Mouse (Mus musculus): ENCODE results near the gene Nkain1.

Gene Nkain1

GRCm38 (mm10) chr4:130550511-130550910 is 23.5 kb downstream of the Nkain1 start:
- in situ Hi-C loops (cut with MboI): no loop called here

GRCm38 (mm10) chr4:130549189-130549588 is 24.8 kb downstream of the Nkain1 start:
- in situ Hi-C loops (cut with MboI): no loop called here

- in situ Hi-C loops (cut with MboI): no loop called here
Measured at GRCm38 (mm10) chr4:130546798-130547562, 27.0 kb downstream of the Nkain1 start.

GRCm38 (mm10) chr4:130544392-130544791 is 29.6 kb downstream of the Nkain1 start:
- in situ Hi-C loops (cut with MboI): no loop called here

DNA sequence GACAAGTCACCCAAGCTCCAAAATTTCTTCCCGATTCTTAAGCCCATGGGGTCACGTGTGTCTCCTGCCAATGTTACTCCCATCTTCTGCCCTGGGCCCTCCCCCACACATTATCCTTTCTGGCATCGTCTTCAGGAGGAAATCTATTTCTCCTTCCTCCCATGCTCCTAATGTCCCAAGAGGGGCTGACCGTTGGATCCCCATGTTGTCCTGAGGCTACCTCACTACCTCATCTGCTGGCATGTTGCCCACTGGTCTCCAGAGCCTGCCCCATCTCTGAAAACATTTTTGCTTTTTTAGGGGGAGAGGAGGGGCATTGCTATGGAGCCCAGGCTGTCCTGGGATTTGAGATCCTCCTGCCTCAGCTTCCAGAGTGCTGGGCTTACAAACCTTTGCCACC is 30.9 kb downstream of the Nkain1 start:
- in situ Hi-C loops (cut with MboI): no loop called here

DNA sequence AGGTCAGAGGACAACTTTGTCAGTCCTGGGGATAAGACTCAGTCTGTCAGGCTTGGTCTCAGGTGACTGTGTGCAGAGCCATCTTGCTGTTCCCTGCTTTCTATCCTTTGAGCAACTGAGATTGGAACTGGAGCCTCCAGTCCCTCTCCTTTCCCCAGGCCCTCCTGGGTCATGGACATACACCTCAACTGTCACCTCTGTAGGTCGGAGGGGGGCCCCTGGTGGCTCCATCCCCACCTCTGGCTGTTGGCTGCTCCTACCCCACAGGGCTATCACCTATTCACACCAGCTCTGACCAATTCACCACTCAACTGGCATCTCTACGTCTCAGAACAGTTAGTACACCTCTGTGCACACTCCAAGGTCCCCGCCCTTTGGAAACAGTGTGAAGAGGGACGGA is 33.1 kb downstream of the Nkain1 start:
- in situ Hi-C loops (cut with MboI): no loop called here

DNA sequence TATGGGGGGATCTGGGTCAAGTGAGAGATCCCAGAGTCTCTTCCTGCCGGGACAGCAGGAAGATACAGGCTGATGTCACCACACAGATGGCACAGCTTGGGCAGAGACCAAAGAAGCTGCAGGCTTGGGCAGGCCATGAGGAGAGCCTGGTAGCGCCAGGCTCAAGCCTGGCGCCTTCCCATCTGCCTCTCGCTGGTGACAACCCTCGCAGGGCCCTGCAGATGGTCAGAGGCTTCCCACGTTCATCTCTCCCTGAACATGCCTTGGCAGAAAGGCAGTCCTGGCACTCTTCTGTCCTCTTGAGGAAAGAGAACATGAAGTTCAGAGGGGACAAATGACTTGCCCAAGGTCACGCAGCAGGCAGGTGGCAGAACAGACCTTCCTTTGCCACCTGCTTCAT is 34.3 kb downstream of the Nkain1 start:
- in situ Hi-C loops (cut with MboI): no loop called here

GRCm38 (mm10) chr4:130539053-130539452 is 34.9 kb downstream of the Nkain1 start:
- in situ Hi-C loops (cut with MboI): no loop called here

GRCm38 (mm10) chr4:130537371-130537770 is 36.6 kb downstream of the Nkain1 start:
- in situ Hi-C loops (cut with MboI): no loop called here

- in situ Hi-C loops (cut with MboI): no loop called here
Measured at GRCm38 (mm10) chr4:130535789-130536188, 38.2 kb downstream of the Nkain1 start.

- in situ Hi-C loops (cut with MboI): no loop called here
Measured at GRCm38 (mm10) chr4:130533975-130534374, 40.0 kb downstream of the Nkain1 start.

DNA sequence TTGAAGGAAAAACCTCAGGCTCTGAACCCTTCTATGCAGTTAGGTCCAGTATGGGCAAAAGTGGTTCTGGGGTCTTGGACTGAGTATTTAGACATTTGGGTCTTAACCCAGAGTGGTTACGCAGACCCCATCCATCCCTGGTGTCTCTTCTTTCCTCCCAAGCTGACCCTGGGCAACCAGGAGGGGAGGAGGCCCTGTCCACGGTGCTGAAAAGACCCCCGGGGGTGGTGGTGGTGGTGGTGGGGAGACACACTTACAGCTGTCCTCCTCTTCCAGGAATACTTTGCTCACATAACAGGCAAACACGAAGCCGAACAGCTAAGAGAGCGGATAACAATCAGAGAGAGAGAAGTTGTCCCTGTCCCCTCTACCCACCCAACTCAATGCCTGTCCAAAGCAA is 41.6 kb downstream of the Nkain1 start:
- in situ Hi-C loops (cut with MboI): no loop called here

DNA sequence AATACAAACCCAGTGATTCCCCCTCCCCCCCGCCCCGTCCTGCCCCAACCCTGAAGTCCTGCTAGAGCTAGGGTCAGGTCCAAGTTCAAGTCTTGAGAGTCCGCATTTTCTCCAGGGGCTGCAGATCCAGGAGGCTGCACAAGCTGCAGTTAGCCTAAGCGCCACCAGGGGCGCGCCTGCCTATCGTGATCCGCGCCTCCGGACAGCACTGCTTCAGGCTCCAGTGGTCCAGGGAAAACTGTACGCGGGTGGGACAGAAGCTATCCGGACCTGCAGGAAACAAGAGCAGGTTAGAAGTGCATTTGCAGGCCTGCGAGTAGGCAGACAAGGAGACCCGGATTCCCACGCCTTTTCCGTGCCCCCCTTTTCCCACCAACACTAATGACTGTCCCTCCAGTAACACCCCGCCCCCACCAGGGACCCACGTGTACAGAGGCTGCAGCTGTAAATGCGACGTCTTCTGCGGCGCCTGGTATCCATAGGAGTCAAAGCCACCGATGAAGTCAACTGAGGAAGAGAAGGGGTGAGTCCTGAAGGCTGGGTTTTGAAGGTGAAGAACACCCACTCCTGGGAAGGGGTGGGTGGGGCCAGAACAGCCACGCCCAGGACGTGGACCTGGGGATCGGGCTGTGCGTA is 42.2 kb downstream of the Nkain1 start:
- in situ Hi-C loops (cut with MboI): no loop called here

- in situ Hi-C loops (cut with MboI): no loop called here
Measured at GRCm38 (mm10) chr4:130527804-130528203, 46.2 kb downstream of the Nkain1 start.

GRCm38 (mm10) chr4:130525041-130525440 is 48.9 kb downstream of the Nkain1 start:
- in situ Hi-C loops (cut with MboI): no loop called here

DNA sequence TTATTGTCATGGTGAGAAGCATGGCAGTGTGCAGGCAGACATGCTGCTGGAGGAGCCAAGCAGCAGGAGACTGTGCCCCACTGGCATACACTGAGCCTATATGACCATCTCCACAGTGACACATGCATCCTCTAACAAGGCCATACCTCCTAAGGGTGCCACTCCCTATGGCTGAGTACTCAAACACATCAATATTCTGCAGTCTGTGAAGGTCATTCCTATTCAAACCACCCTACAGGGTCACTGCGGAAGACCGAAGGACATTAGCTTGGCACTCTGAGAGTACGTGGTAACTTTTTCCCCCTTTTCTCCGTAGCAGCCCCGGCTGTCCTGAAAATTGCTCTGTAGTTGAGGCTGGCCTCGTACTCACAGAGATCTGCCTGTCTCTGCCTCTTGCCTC is 52.5 kb downstream of the Nkain1 start:
- in situ Hi-C loops (cut with MboI): no loop called here

DNA sequence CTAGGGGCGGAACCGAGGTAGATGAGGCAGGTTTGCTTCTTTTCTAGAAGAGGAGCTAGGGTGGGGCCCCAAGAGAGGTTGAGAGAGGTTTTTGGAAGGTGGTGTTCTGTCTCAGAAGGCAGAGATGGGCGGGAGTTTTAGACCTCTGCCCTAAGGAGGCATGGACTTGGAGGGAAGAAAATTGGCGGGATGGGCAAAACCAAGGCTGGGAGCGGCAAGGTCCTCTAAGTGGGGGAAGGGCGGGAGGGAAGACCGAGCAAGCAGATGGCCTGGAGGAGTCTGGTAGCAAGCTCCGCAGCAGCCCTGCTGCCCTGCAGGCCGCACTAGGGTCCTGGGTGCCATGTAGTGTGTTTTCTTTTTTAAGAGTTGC is 53.5 kb downstream of the Nkain1 start:
- in situ Hi-C loops (cut with MboI): no loop called here

DNA sequence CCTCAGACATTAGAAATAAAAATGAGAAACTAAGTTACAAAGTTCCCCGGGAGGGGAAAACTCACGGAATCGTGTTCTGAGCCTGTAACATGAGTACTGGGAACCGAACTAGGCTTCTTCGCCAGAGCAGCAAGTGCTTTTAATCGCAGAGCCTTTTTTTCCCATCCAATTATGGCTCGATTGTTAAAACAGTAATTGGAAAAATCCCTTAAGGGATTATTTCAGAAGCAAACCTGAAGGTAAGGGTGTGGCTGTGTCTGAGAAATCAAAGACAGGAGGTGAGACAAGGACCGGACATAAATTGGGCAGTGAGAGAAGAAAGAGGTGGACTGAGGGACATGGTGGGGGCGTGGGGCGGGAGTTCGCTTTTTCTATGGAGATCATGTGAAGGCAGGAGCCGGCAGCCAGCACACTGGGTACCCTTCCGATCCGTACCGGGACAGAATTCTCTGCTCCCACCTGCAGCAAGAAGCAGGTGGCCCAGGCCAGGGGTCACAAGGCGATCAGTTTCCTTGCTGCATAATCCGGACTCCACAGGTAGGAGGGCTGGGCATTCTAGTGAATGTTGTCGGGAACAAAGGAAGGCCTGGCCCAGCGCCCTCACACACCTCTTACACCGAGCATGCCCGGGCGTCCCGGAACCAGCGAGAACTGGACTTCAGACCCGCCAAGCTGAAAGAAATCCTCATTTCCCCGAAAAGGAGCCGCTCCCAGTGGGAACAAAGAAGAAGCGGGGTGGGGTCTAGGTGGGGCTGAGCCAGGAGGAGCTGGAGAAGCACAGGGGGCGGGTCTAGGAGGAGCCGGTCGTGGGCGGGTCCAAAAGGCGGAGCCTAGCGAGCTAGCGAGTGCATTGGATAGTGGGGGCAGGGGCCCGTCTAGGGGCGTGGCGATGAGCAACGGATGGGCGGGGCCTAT is 54.1 kb downstream of the Nkain1 start:
- in situ Hi-C loops (cut with MboI): no loop called here

DNA sequence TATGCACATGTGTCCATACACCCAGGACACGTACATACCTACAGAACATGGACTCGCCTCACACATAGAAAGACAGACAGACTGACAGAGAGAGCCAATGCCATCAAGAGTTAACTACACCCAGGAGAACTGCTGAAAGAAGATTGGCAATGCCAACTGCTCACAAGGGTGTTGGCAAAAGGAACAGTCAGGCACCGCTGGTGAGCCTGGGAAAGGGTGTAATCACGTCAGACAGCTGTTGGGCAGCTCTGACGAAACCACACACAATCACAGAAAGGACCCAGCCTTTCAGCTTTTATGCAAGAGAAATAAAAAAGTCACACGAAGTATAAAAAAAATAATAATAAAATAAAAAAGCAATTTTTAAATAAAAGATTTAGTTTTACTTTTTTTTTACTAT is 57.5 kb downstream of the Nkain1 start:
- in situ Hi-C loops (cut with MboI): no loop called here

Data from mature B cell (primary cell).